Mouse (Mus musculus) yolk sac, embryonic 10.5 days (tissue): ENCODE data around the gene Nfkb1.

Experiments
- DNase-seq: peaks from one replicate; pipeline ENCODE4 v3.0.0-alpha.2; 2017; ENCODE audit warnings: low spot score

Gene Nfkb1

GRCm38 (mm10) chr3:135670869-135671268 lies 20.5 kb downstream of the Nfkb1 start:
- DNase-seq: no peak

- no peak for DNase-seq
These were observed 24.3 kb downstream of the Nfkb1 start for GRCm38 (mm10) chr3:135667084-135667483.

- DNase-seq: no peak
These were observed 25.5 kb downstream of the Nfkb1 start for GRCm38 (mm10) chr3:135665777-135666259.

- no peak for DNase-seq
These were observed 29.0 kb downstream of the Nfkb1 start for GRCm38 (mm10) chr3:135662139-135662864.

- DNase-seq: no peak
These were observed 29.6 kb downstream of the Nfkb1 start for GRCm38 (mm10) chr3:135661707-135662106.

GRCm38 (mm10) chr3:135658540-135659097 lies 32.7 kb downstream of the Nfkb1 start:
- DNase-seq: no peak

GRCm38 (mm10) chr3:135656156-135656555 lies 35.2 kb downstream of the Nfkb1 start:
- DNase-seq: no peak

- DNase-seq: no peak
These were observed 40.4 kb downstream of the Nfkb1 start for GRCm38 (mm10) chr3:135650773-135651555.

- no peak for DNase-seq
These were observed 41.5 kb downstream of the Nfkb1 start for GRCm38 (mm10) chr3:135649809-135650208.

- DNase-seq: no peak
These were observed 42.8 kb downstream of the Nfkb1 start for GRCm38 (mm10) chr3:135648501-135648900.

GRCm38 (mm10) chr3:135646622-135647021 lies 44.7 kb downstream of the Nfkb1 start:
- no peak for DNase-seq

GRCm38 (mm10) chr3:135644971-135645370 lies 46.4 kb downstream of the Nfkb1 start:
- no peak for DNase-seq

GRCm38 (mm10) chr3:135641623-135641915 lies 49.8 kb downstream of the Nfkb1 start:
- no peak for DNase-seq

GRCm38 (mm10) chr3:135640856-135641622 lies 50.3 kb downstream of the Nfkb1 start:
- DNase-seq: no peak

- DNase-seq: no peak
These were observed 51.1 kb downstream of the Nfkb1 start for GRCm38 (mm10) chr3:135640203-135640602.

- DNase-seq: no peak
These were observed 53.8 kb downstream of the Nfkb1 start for GRCm38 (mm10) chr3:135637592-135637991.

- DNase-seq: peak; percentile 26
These were observed 54.9 kb downstream of the Nfkb1 start for GRCm38 (mm10) chr3:135636454-135636853.

- no peak for DNase-seq
These were observed 55.5 kb downstream of the Nfkb1 start for GRCm38 (mm10) chr3:135635646-135636434.

- no peak for DNase-seq
These were observed 56.3 kb downstream of the Nfkb1 start for GRCm38 (mm10) chr3:135635030-135635429.

- no peak for DNase-seq
These were observed 57.1 kb downstream of the Nfkb1 start for GRCm38 (mm10) chr3:135634275-135634674.

GRCm38 (mm10) chr3:135631856-135632255 lies 59.5 kb downstream of the Nfkb1 start:
- DNase-seq: no peak

- no peak for DNase-seq
These were observed 60.3 kb downstream of the Nfkb1 start for GRCm38 (mm10) chr3:135631096-135631457.
